Comparison of ENCODE assay signal across 8 mouse cellular contexts in the genomic region with DNA sequence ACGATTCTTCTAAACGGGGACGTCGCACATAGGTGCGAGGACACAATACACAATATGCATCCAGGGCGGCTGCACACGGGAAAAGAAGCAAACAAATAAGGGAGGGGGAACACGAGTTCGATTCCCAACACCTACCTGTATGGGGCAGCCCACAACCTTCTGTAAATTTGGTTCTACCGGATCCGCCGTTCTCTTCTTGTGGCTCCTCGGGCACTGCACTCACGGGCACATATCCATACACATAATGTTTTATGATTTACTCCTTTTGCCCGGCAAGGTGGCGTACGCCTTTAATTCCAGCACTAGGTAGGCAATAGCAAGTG. TPM values are rescaled to one million over a fixed set of nuclear protein-coding genes. Genes with fewer than 3 reads are reported as not detected.
DNase-seq lines count a peak whose midpoint lies in the region; ATAC-seq and TF ChIP-seq lines count a peak whose summit lies in the region.

No protein-coding gene starts in this region.

- no peak for TF ChIP-seq CTCF in kidney, postnatal 0 days (IDR thresholded peaks at IDR 0.05; ENCODE audit: low read depth)

- H3K4me1 ChIP-seq in kidney, postnatal 0 days (replicated peaks; ENCODE audit: insufficient read depth, low read length), result peaks cover 4% of the 10 kb centered on the region; the same call in 1 of the 2 replicates
- H3K4me1 ChIP-seq in embryonic facial prominence, embryonic 12.5 days, result peaks cover 17% of the 10 kb centered on the region
- peaks cover 21% of the 10 kb centered on the region; the same call in 1 of the 2 replicates for H3K4me1 ChIP-seq in intestine, embryonic 16.5 days (ENCODE audit: control insufficient read depth, insufficient read depth, low read length)
- H3K4me1 ChIP-seq in neural tube, embryonic 12.5 days, result peaks cover 36% of the 10 kb centered on the region

- intact Hi-C loops in gastrocnemius, postnatal 36 days (cut with DNase I), result no loop called here

- peak overlapping the region; percentile 78 for H3K4me2 ChIP-seq in kidney, postnatal 0 days (ENCODE audit: low read length)
- H3K4me2 ChIP-seq in embryonic facial prominence, embryonic 12.5 days (replicated peaks), result peak overlapping the region; percentile 89
- peak overlapping the region; percentile 57 for H3K4me2 ChIP-seq in intestine, embryonic 16.5 days (ENCODE audit: low read depth, low read length)
- peak overlapping the region; percentile 81 for H3K4me2 ChIP-seq in neural tube, embryonic 12.5 days (replicated peaks)

- peak overlapping the region; percentile 96 for H3K9ac ChIP-seq in kidney, postnatal 0 days (ENCODE audit: low read depth, low read length)
- H3K9ac ChIP-seq in embryonic facial prominence, embryonic 12.5 days, result peak overlapping the region; percentile 95
- H3K9ac ChIP-seq in intestine, embryonic 16.5 days (ENCODE audit: low read depth, low read length), result peak overlapping the region; percentile 95
- peak overlapping the region; percentile 92 for H3K9ac ChIP-seq in neural tube, embryonic 12.5 days

- H3K9me3 ChIP-seq in kidney, postnatal 0 days (replicated peaks; ENCODE audit: low read length), result no peaks in the 10 kb centered on the region
- H3K9me3 ChIP-seq in embryonic facial prominence, embryonic 12.5 days, result no peaks in the 10 kb centered on the region
- no peaks in the 10 kb centered on the region for H3K9me3 ChIP-seq in intestine, embryonic 16.5 days (ENCODE audit: control insufficient read depth, low read length)
- no peaks in the 10 kb centered on the region for H3K9me3 ChIP-seq in neural tube, embryonic 12.5 days

- peak overlapping the region; percentile 86 for H3K27ac ChIP-seq in kidney, postnatal 0 days
- peak overlapping the region; percentile 78 for H3K27ac ChIP-seq in embryonic facial prominence, embryonic 12.5 days
- H3K27ac ChIP-seq in intestine, embryonic 16.5 days (ENCODE audit: low read length), result peak overlapping the region; percentile 63
- H3K27ac ChIP-seq in neural tube, embryonic 12.5 days, result 0 out of 2 replicates have a peak overlapping the region, but pooled peaks have one; percentile 60

- peak overlapping the region; percentile 96 for H3K4me3 ChIP-seq in kidney, postnatal 0 days (replicated peaks; ENCODE audit: low read depth, low read length)
- peak overlapping the region; percentile 94 for H3K4me3 ChIP-seq in embryonic facial prominence, embryonic 12.5 days
- H3K4me3 ChIP-seq in intestine, embryonic 16.5 days (ENCODE audit: low read length), result peak overlapping the region; percentile 90
- H3K4me3 ChIP-seq in neural tube, embryonic 12.5 days, result peak overlapping the region; percentile 95

- 9% methylated on average over 17 of the region's 17 CpGs for WGBS in kidney, postnatal 0 days
- WGBS in embryonic facial prominence, embryonic 12.5 days, result 9% methylated on average over 17 of the region's 17 CpGs
- 8% methylated on average over 17 of the region's 17 CpGs for WGBS in intestine, embryonic 16.5 days
- 9% methylated on average over 17 of the region's 17 CpGs for WGBS in neural tube, embryonic 12.5 days

- no peaks in the 10 kb centered on the region for H3K27me3 ChIP-seq in kidney, postnatal 0 days (ENCODE audit: insufficient read depth, low read length)
- H3K27me3 ChIP-seq in embryonic facial prominence, embryonic 12.5 days, result no peaks in the 10 kb centered on the region
- no peaks in the 10 kb centered on the region for H3K27me3 ChIP-seq in intestine, embryonic 16.5 days (replicated peaks; ENCODE audit: control insufficient read depth, insufficient read depth, low read length)
- H3K27me3 ChIP-seq in neural tube, embryonic 12.5 days (replicated peaks), result no peaks in the 10 kb centered on the region

- DNase-seq in kidney, postnatal 0 days (ENCODE audit: low spot score), result no peak
- no peak for DNase-seq in kidney, postnatal 14 days
- no peak for DNase-seq in frontal cortex, postnatal 25 days (ENCODE audit: low spot score in 2 of 2)
- no peak for DNase-seq in gastrocnemius, postnatal 36 days
- no peak for DNase-seq in urinary bladder, postnatal 25 days (ENCODE audit: low spot score)

- peak; percentile 24; the same call in 1 of the 2 replicates for ATAC-seq in kidney, postnatal 0 days (replicated peaks; ENCODE audit: low FRiP score, low read depth)
- ATAC-seq in embryonic facial prominence, embryonic 12.5 days (ENCODE audit: insufficient number of reproducible peaks, insufficient read depth, low FRiP score, low TSS enrichment), result peak; percentile 49
- peak; percentile 45 for ATAC-seq in intestine, embryonic 16.5 days
- ATAC-seq in neural tube, embryonic 12.5 days (ENCODE audit: low FRiP score, low read depth), result no peak

- no peaks in the 10 kb centered on the region for H3K36me3 ChIP-seq in kidney, postnatal 0 days (ENCODE audit: insufficient read depth, low read length)
- H3K36me3 ChIP-seq in embryonic facial prominence, embryonic 12.5 days, result no peaks in the 10 kb centered on the region
- H3K36me3 ChIP-seq in intestine, embryonic 16.5 days (ENCODE audit: control insufficient read depth, insufficient read depth, low read length), result no peaks in the 10 kb centered on the region
- H3K36me3 ChIP-seq in neural tube, embryonic 12.5 days, result no peaks in the 10 kb centered on the region

RNA-seq across cellular contexts. Expression of gene Ptpn11, which starts 0.3 kb away (rescaled TPM):
- 20.0 and 20.8 TPM in 2 replicates for polyA plus RNA-seq in kidney, postnatal 0 days (2015; fragmentation: Nextera tagmentation; extraction: Ambion mirVana)
- polyA plus RNA-seq in embryonic facial prominence, embryonic 12.5 days (2016; fragmentation: Nextera tagmentation; extraction: Ambion mirVana), result 23.4 and 24.0 TPM in 2 replicates
- 14.3 and 15.6 TPM in 2 replicates for polyA plus RNA-seq in intestine, embryonic 16.5 days (2015; fragmentation: Nextera tagmentation; extraction: Ambion mirVana)
- polyA plus RNA-seq in neural tube, embryonic 12.5 days (2016; fragmentation: Nextera tagmentation; extraction: Ambion mirVana), result 20.0 and 25.1 TPM in 2 replicates
- 10 to 100 TPM; 59.1 to 77.7 TPM for total RNA-seq in gastrocnemius, postnatal 36 days (2021)

RNA-seq across cellular contexts. Expression of gene Rpl6, which starts 12.7 kb away (rescaled TPM):
- 655 and 681 TPM in 2 replicates for polyA plus RNA-seq in kidney, postnatal 0 days (2015; fragmentation: Nextera tagmentation; extraction: Ambion mirVana)
- 597 and 603 TPM in 2 replicates for polyA plus RNA-seq in embryonic facial prominence, embryonic 12.5 days (2016; fragmentation: Nextera tagmentation; extraction: Ambion mirVana)
- polyA plus RNA-seq in intestine, embryonic 16.5 days (2015; fragmentation: Nextera tagmentation; extraction: Ambion mirVana), result 512 and 565 TPM in 2 replicates
- polyA plus RNA-seq in neural tube, embryonic 12.5 days (2016; fragmentation: Nextera tagmentation; extraction: Ambion mirVana), result 452 and 465 TPM in 2 replicates
- 100 to 1,000 TPM; 382 to 446 TPM for total RNA-seq in gastrocnemius, postnatal 36 days (2021)

RNA-seq across cellular contexts. Expression of gene Hectd4, which starts 28.5 kb away (rescaled TPM):
- polyA plus RNA-seq in kidney, postnatal 0 days (2015; fragmentation: Nextera tagmentation; extraction: Ambion mirVana), result 2.0 and 2.9 TPM in 2 replicates
- 7.8 and 7.9 TPM in 2 replicates for polyA plus RNA-seq in embryonic facial prominence, embryonic 12.5 days (2016; fragmentation: Nextera tagmentation; extraction: Ambion mirVana)
- polyA plus RNA-seq in intestine, embryonic 16.5 days (2015; fragmentation: Nextera tagmentation; extraction: Ambion mirVana), result 3.0 and 3.1 TPM in 2 replicates
- 15.4 and 16.5 TPM in 2 replicates for polyA plus RNA-seq in neural tube, embryonic 12.5 days (2016; fragmentation: Nextera tagmentation; extraction: Ambion mirVana)
- 10 to 100 TPM; 10.9 to 12.1 TPM for total RNA-seq in gastrocnemius, postnatal 36 days (2021)
